Mouse (Mus musculus) CH12.LX (cell line): ENCODE data around the gene Tbx10. TPM values are rescaled to one million over a fixed set of nuclear protein-coding genes. Genes with fewer than 3 reads are reported as not detected.
"Not testable (repeated sequence)": the region's sequence is repeated elsewhere in the genome, so short reads cannot be mapped to it uniquely, and the experiment has no call there.

Source experiments
- DNase-seq: peaks from one replicate; pipeline ENCODE4 v3.0.0-alpha.2; 2013; ENCODE audit errors: extremely low read depth
- H3K27ac ChIP-seq: 2 replicates; pipeline ENCODE4 v1.5.1; 2012; ENCODE audit warnings: low read depth, mild to moderate bottlenecking, control low read depth, moderate library complexity; ENCODE audit not compliant: insufficient read depth
- H3K27me3 ChIP-seq: replicated peaks from 2 replicates; pipeline ENCODE3; 2012; ENCODE audit warnings: inconsistent platforms
- H3K36me3 ChIP-seq, 2 experiments: replicated peaks in 1 of 2; 2 replicates each; pipeline versions ENCODE3 to v1.6.1; 2012; ENCODE audit warnings: inconsistent platforms in 1 of 2, low read length in 1 of 2, mild to moderate bottlenecking in 1 of 2, mixed read lengths in 1 of 2, moderate library complexity in 1 of 2; ENCODE audit not compliant: control insufficient read depth in 1 of 2, insufficient read depth in 1 of 2
- H3K4me1 ChIP-seq, 2 experiments: 2 replicates each; pipeline ENCODE4 v1.6.1; 2012; ENCODE audit warnings: inconsistent platforms in 1 of 2, moderate library complexity in 1 of 2; ENCODE audit not compliant: insufficient read depth in 2 of 2, control insufficient read depth in 1 of 2
- H3K4me2 ChIP-seq: 2 replicates; pipeline ENCODE4 v1.6.1; 2012; ENCODE audit warnings: low read depth, mild to moderate bottlenecking, control low read depth; ENCODE audit not compliant: poor library complexity, insufficient read depth, severe bottlenecking
- H3K4me3 ChIP-seq, 3 experiments: fragments of 150-350 bp in 1 of 3; sonication (generic) in 1 of 3; replicated peaks in 1 of 3; 2 replicates each; pipeline versions ENCODE3 to v1.5.1; 2011 to 2012; ENCODE audit warnings: low read depth in 2 of 3, low read length in 2 of 3, mild to moderate bottlenecking in 2 of 3, moderate library complexity in 2 of 3, control low read depth in 1 of 3, improper control_type of control experiment in 1 of 3, inconsistent platforms in 1 of 3, mixed read lengths in 1 of 3; ENCODE audit not compliant: poor library complexity in 1 of 3
- H3K79me2 ChIP-seq: replicated peaks from 2 replicates; pipeline ENCODE4 v1.6.1; 2012; ENCODE audit warnings: mild to moderate bottlenecking, moderate library complexity; ENCODE audit not compliant: control insufficient read depth, poor library complexity, insufficient read depth, severe bottlenecking; ENCODE audit errors: extremely low read depth
- H3K9ac ChIP-seq: 2 replicates; pipeline ENCODE4 v1.6.1; 2012; ENCODE audit warnings: low read depth, mild to moderate bottlenecking, control low read depth, moderate library complexity; ENCODE audit not compliant: insufficient read depth
- H3K9me3 ChIP-seq: replicated peaks from 2 replicates; pipeline ENCODE3; 2012; ENCODE audit warnings: low read length, inconsistent platforms, mixed read lengths
- CHD2 ChIP-seq: IDR thresholded peaks from 2 replicates; pipeline ENCODE4 v1.6.1; 2011; ENCODE audit warnings: low read length, improper control_type of control experiment
- MAZ ChIP-seq: IDR thresholded peaks from 2 replicates; pipeline ENCODE4 v1.6.1; 2012; ENCODE audit warnings: low read depth, mild to moderate bottlenecking, inconsistent platforms, low read length, improper control_type of control experiment, moderate library complexity
- NELFE ChIP-seq: IDR thresholded peaks from 2 replicates; pipeline ENCODE4 v1.6.1; 2011; ENCODE audit warnings: low read depth, low read length, improper control_type of control experiment
- POLR2A ChIP-seq: IDR thresholded peaks from 2 replicates; pipeline ENCODE4 v1.6.1; 2011; ENCODE audit warnings: low read depth, mild to moderate bottlenecking, improper control_type of control experiment, low read length
- dilution Hi-C: fragments of 300-500 bp; cut with MboI; formaldehyde crosslinking; loops from 2 replicates; pipeline ENCODE4 v1.14.3; 2020; ENCODE audit warnings: low sequenced_read_pairs; ENCODE audit not compliant: extremely low pct_unique_long_range_greater_than_20kb, extremely low pct_ligation_motif_present
- in situ Hi-C: fragments of 300-500 bp; cut with MboI; formaldehyde crosslinking; loops from 3 replicates; pipeline ENCODE4 v1.14.3; 2019; ENCODE audit warnings: low sequenced_read_pairs, low pct_ligation_motif_present, low pct_unique_long_range_greater_than_20kb, mixed read lengths
- polyA plus RNA-seq: library from polyadenylated mRNA; unstranded; fragments of >175 nt; gene quantifications from 2 replicates; pipeline ENCODE4 v1.2.1, GENCODE M21; 2012; ENCODE audit warnings: low read depth; ENCODE audit not compliant: insufficient read length
- total RNA-seq, 2 experiments: library from RNA; depleted of rRNA; stranded (reverse); fragments of 300-350 nt in 1 of 2; fragments of >200 nt in 1 of 2; gene quantifications; 2 replicates each; pipeline ENCODE4 v1.2.3; 2012 to 2014

Tbx10 gene
- total and polyA plus RNA-seq, 3 experiments: not detected

- DNase-seq, H3K4me2 ChIP-seq, H3K79me2 ChIP-seq, H3K4me3 ChIP-seq, H3K9ac ChIP-seq, H3K36me3 ChIP-seq, H3K27ac ChIP-seq, H3K27me3 ChIP-seq, in situ Hi-C loops, dilution Hi-C loops: not testable (repeated sequence)
- Histone ChIP-seq H3K9me3 (peaks cover 16% of the 10 kb centered on the region), H3K4me1 (peaks cover 2 to 15% of the 10 kb centered on the region in 2 experiments; a peak in 3 of 4 replicates)
Observed at GRCm38 (mm10) chr19:4040941-4041340, 48.4 kb downstream of the Tbx10 start.

- H3K4me1 ChIP-seq: peaks cover 3 to 14% of the 10 kb centered on the region in 2 experiments; a peak in 3 of 4 replicates
- in situ Hi-C loops, H3K27me3 ChIP-seq, H3K36me3 ChIP-seq, H3K79me2 ChIP-seq, H3K9ac ChIP-seq, H3K4me2 ChIP-seq, DNase-seq, H3K4me3 ChIP-seq, H3K27ac ChIP-seq, dilution Hi-C loops: not testable (repeated sequence)
- peaks cover 16% of the 10 kb centered on the region for H3K9me3 ChIP-seq
Observed at GRCm38 (mm10) chr19:4041500-4041899, 48.9 kb downstream of the Tbx10 start.

DNA sequence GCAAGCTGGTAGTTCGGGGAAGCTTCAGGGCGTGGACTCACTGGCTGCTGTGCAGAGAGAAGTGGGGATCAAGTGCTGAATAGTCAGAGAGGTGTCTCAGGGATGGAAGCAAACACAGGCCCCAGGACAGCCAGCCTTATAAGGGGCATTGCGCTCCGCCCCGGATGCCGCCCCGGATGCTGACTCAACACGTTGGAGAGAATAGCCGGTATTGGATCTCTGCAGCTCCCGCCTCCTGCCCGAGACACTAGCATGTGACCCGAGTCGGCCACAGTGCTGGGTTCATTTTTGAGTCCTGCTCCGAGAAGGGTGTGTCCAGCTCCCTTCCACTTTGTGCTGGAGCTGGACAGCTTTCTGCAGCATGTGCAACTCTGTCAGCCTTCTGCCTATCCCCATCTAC is 49.6 kb downstream of the Tbx10 start:
- H3K4me2 ChIP-seq: no peak overlapping the region
- no peak overlapping the region for H3K4me3 ChIP-seq
- no peak for DNase-seq
- H3K79me2 ChIP-seq: peaks cover 4% of the 10 kb centered on the region; the same call in 1 of the 2 replicates
- no peaks in the 10 kb centered on the region for H3K27me3 ChIP-seq
- dilution Hi-C loops (no loop called here), in situ Hi-C loops (no loop called here)
- peaks cover 5 to 20% of the 10 kb centered on the region in 2 experiments; a peak in 3 of 4 replicates for H3K4me1 ChIP-seq
- no peak overlapping the region for H3K27ac ChIP-seq
- TF ChIP-seq NELFE (no peak), POLR2A (no peak), MAZ (no peak), CHD2 (no peak)
- TF ChIP-seq, all 38 proteins: peak for 0
- Histone ChIP-seq H3K36me3 (no peaks in the 10 kb centered on the region), H3K9ac (no peak overlapping the region), H3K9me3 (peaks cover 16% of the 10 kb centered on the region)

DNA sequence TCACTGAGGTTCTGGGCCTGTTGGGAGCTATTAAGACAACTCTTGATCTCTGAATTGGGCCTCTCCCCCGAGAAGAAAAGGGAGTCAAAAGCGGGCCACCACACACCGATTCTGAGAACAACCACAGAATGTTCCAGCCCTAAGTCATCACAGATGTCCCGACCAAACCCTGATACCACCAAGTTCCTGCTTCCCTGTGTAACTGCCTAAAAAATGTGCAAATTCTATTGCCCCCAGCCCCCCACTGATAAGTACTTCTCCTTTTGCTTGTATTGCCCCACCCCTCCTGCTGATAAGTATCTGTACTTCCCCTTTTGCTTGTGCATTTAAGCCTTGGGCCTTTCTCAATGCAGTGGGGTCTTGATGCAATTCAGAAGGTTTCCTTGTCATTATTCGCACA is 51.6 kb downstream of the Tbx10 start:
- H3K4me3 ChIP-seq, dilution Hi-C loops, H3K27ac ChIP-seq, DNase-seq, H3K36me3 ChIP-seq, H3K27me3 ChIP-seq, H3K79me2 ChIP-seq, in situ Hi-C loops, H3K4me2 ChIP-seq, H3K9ac ChIP-seq: not testable (repeated sequence)
- Histone ChIP-seq H3K9me3 (peaks cover 16% of the 10 kb centered on the region), H3K4me1 (peaks cover 8 to 18% of the 10 kb centered on the region in 2 experiments; a peak in 3 of 4 replicates)
